Mouse (Mus musculus) heart, embryonic 10.5 days (tissue): ENCODE results near the gene Pcyox1. TPM values are rescaled to one million over a fixed set of nuclear protein-coding genes. Genes with fewer than 3 reads are reported as not detected.

Experiments used
- DNase-seq: peaks from one replicate; pipeline ENCODE4 v3.0.0-alpha.2; 2017; ENCODE audit warnings: low spot score
- H3K27ac ChIP-seq: fragments of 300-500 bp; sonication (generic); 2 replicates; pipeline ENCODE4 v1.5.1; 2016; ENCODE audit warnings: mild to moderate bottlenecking
- H3K27me3 ChIP-seq: fragments of 300-500 bp; sonication (generic); 2 replicates; pipeline ENCODE4 v1.6.1; 2016; ENCODE audit warnings: mild to moderate bottlenecking; ENCODE audit not compliant: poor library complexity, insufficient read depth, severe bottlenecking
- H3K36me3 ChIP-seq: fragments of 300-500 bp; sonication (generic); 2 replicates; pipeline ENCODE4 v1.6.1; 2016; ENCODE audit warnings: mild to moderate bottlenecking, moderate library complexity
- H3K4me1 ChIP-seq: fragments of 300-500 bp; sonication (generic); 2 replicates; pipeline ENCODE4 v1.6.1; 2016; ENCODE audit warnings: mild to moderate bottlenecking
- H3K4me3 ChIP-seq: fragments of 300-500 bp; sonication (generic); 2 replicates; pipeline ENCODE4 v1.5.1; 2016; ENCODE audit warnings: mild to moderate bottlenecking, moderate library complexity
- H3K9me3 ChIP-seq: fragments of 300-500 bp; sonication (generic); 2 replicates; pipeline ENCODE4 v1.6.1; 2016; ENCODE audit warnings: mild to moderate bottlenecking, moderate library complexity
- WGBS: fragments of 180-500 bp; shearing (Covaris S2); methylation state at CpG from one replicate; pipeline ENCODE4 v1.1.7; 2016; 5-methylcytosine and 5-hydroxymethylcytosine counted together
- polyA plus RNA-seq: library from polyadenylated mRNA; unstranded; fragments of >200 nt; fragmentation: Nextera tagmentation; extraction: Ambion mirVana; gene quantifications from 2 replicates; pipeline ENCODE4 v1.2.1, GENCODE M21; 2016

The Pcyox1 gene
- 55.4 and 57.8 TPM in 2 replicates for polyA plus RNA-seq

DNA sequence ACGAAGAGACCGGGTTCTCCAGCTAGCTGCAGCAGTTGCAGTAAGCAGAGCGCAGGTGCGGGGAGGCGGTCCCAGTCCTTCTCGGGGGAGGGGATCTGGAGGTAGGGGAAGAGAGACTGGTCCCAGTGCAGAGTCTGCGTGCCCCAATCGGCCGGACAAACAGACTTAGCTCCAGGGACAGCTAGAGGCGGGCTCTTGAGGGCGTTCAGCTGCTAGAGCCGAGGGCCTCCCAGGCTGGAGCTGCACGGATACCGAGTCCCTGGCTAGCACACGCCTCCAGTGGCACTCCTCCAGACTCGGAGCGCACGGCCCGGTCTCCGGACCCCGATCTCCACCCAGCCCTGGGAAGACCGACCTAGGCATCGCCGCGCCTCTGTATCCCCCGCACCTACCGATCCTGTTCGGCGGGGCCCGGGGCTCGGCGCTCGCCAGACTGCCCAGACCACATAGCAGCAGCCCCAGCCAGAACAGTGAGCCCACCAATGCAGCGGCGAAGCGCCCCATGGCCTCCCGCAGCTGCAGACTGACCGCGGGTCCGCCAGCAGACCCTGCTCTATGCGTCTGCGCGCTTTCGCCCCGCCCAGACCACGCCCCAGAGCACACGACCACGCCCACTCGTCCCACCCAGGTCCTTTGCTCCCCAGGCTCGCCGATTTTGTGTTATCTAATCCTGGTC lies at the start of gene Pcyox1:
Gene Pcyox1 (minus strand): TSS at position 574 of the 676 bp plus-strand sequence.
- WGBS, result under 1% methylated on average over 49 of the region's 51 CpGs
- H3K36me3 ChIP-seq, result peaks cover 13% of the 10 kb centered on the region

DNA sequence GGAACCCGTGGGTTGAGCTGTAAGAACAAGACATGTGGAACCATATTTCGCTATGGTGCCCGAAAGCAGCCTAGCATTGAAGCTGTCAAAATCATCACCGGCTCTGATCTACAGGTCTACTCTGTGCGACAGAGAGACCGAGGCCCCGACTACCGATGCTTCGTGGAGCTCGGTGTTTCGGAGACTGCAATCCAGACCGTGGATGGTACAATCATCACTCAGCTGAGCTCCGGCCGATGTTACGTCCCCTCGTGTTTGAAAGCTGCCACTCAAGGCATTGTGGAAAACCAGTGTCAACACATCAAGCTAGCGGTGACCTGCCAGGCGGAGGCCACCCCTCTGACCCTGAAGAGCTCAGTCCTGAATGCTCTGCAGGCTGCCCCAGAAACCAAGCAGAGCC lies 48.6 kb upstream of the Pcyox1 start:
- Histone ChIP-seq H3K27me3 (no peaks in the 10 kb centered on the region), H3K4me3 (no peak overlapping the region), H3K36me3 (peaks cover 57% of the 10 kb centered on the region), H3K9me3 (no peaks in the 10 kb centered on the region), H3K4me1 (no peaks in the 10 kb centered on the region), H3K27ac (no peak overlapping the region)
- peak; percentile 68 for DNase-seq
- WGBS, result 88% methylated on average over 18 of the region's 18 CpGs

More for the DNA sequence above, at the start of gene Pcyox1:
- peak; percentile 94 for DNase-seq
- no peaks in the 10 kb centered on the region for H3K27me3 ChIP-seq
- H3K9me3 ChIP-seq, result no peaks in the 10 kb centered on the region
- H3K4me1 ChIP-seq, result peaks cover 38% of the 10 kb centered on the region
- peak within 1 kb of the TSS; percentile 93 for H3K4me3 ChIP-seq
- H3K27ac ChIP-seq, result peak within 1 kb of the TSS; percentile 93

DNA sequence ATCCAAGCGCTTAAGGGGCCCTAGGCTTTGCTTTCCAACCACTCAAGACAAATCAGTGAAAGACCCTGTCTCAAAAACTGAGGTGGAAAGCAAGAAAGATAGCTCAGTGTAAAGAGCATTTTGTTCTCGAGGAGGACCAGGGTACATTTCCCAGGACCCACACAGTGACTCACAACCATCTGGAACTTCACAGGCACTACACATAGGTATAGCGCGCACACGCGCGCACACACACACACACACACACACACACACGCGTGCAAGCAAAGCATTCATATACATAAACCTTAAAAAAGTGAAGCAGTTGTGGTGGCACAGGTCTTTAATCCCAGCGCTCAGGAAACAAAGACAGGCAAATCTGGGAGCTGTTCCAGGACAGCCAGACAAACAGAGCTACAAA lies 44.6 kb upstream of the Pcyox1 start:
- peaks cover 9% of the 10 kb centered on the region; the same call in 1 of the 2 replicates for H3K4me1 ChIP-seq
- no peak overlapping the region for H3K4me3 ChIP-seq
- no peak overlapping the region for H3K27ac ChIP-seq
- H3K36me3 ChIP-seq, result peaks cover 29% of the 10 kb centered on the region
- H3K9me3 ChIP-seq, result no peaks in the 10 kb centered on the region
- WGBS, result 94% methylated on average over 10 of the region's 10 CpGs
- H3K27me3 ChIP-seq, result no peaks in the 10 kb centered on the region
- DNase-seq, result peak; percentile 61

- peaks cover 9% of the 10 kb centered on the region; the same call in 1 of the 2 replicates for H3K4me1 ChIP-seq
- H3K27ac ChIP-seq, result peak overlapping the region; percentile 99; the same call in 1 of the 2 replicates
- DNase-seq, result peak; percentile 57
- WGBS, result 91% methylated on average over 1 of the region's 1 CpGs
- H3K4me3 ChIP-seq, result peak overlapping the region; percentile 90
- peaks cover 30% of the 10 kb centered on the region for H3K36me3 ChIP-seq
- H3K9me3 ChIP-seq, result no peaks in the 10 kb centered on the region
- H3K27me3 ChIP-seq, result no peaks in the 10 kb centered on the region
Observed at GRCm38 (mm10) chr6:86439531-86439930, 42.6 kb upstream of the Pcyox1 start.

DNA sequence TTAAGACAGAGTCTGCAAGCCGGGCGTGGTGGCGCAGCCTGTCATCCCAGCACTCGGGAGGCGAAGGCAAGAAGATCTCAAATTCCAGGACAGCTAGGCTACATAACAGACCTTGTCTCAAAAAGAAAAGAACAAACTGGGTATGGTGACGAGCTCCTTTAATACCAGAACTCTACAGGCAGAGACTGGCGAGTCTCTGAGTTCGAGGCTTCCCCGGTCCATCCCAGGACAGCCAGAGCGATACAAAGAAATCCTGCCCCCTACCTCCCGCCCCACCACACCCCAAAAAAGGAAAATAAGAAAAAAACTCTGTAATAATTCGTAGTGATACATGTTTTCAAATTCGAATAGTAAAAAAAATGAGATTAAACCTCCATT lies 42.2 kb upstream of the Pcyox1 start:
- 4% methylated on average over 13 of the region's 13 CpGs for WGBS

GRCm38 (mm10) chr6:86438272-86439118 lies 41.5 kb upstream of the Pcyox1 start, which contains the start of gene C87436:
C87436 (plus strand) TSS chr6:86438374.
- DNase-seq, result peak; percentile 98
- H3K27me3 ChIP-seq, result no peaks in the 10 kb centered on the region
- under 1% methylated on average over 59 of the region's 59 CpGs for WGBS
- peak within 1 kb of the TSS; percentile 99 for H3K27ac ChIP-seq
- peak within 1 kb of the TSS; percentile 90 for H3K4me3 ChIP-seq
- H3K4me1 ChIP-seq, result peaks cover 9% of the 10 kb centered on the region; the same call in 1 of the 2 replicates
- no peaks in the 10 kb centered on the region for H3K9me3 ChIP-seq
- H3K36me3 ChIP-seq, result peaks cover 29% of the 10 kb centered on the region

More for the DNA sequence above, 42.2 kb upstream of the Pcyox1 start:
- Histone ChIP-seq H3K4me3 (peak overlapping the region; percentile 90), H3K27ac (peak overlapping the region; percentile 99), H3K9me3 (no peaks in the 10 kb centered on the region), H3K36me3 (peaks cover 30% of the 10 kb centered on the region), H3K27me3 (no peaks in the 10 kb centered on the region), H3K4me1 (peaks cover 9% of the 10 kb centered on the region; the same call in 1 of the 2 replicates)
- peak; percentile 71 for DNase-seq

- DNase-seq, result peak; percentile 83
- peak overlapping the region; percentile 90 for H3K4me3 ChIP-seq
- H3K4me1 ChIP-seq, result peaks cover 9% of the 10 kb centered on the region; the same call in 1 of the 2 replicates
- H3K9me3 ChIP-seq, result no peaks in the 10 kb centered on the region
- H3K27ac ChIP-seq, result peak overlapping the region; percentile 99
- no peaks in the 10 kb centered on the region for H3K27me3 ChIP-seq
- H3K36me3 ChIP-seq, result peaks cover 36% of the 10 kb centered on the region
- 4% methylated on average over 14 of the region's 14 CpGs for WGBS
Observed at GRCm38 (mm10) chr6:86437711-86438110, 40.8 kb upstream of the Pcyox1 start.

GRCm38 (mm10) chr6:86433696-86434095 lies 36.7 kb upstream of the Pcyox1 start:
- H3K9me3 ChIP-seq, result no peaks in the 10 kb centered on the region
- H3K4me1 ChIP-seq, result no peaks in the 10 kb centered on the region
- no peak for DNase-seq
- no peaks in the 10 kb centered on the region for H3K27me3 ChIP-seq
- H3K27ac ChIP-seq, result no peak overlapping the region
- 89% methylated on average over 1 of the region's 1 CpGs for whole genome bisulfite sequencing
- peaks cover 68% of the 10 kb centered on the region for H3K36me3 ChIP-seq
- H3K4me3 ChIP-seq, result no peak overlapping the region

DNA sequence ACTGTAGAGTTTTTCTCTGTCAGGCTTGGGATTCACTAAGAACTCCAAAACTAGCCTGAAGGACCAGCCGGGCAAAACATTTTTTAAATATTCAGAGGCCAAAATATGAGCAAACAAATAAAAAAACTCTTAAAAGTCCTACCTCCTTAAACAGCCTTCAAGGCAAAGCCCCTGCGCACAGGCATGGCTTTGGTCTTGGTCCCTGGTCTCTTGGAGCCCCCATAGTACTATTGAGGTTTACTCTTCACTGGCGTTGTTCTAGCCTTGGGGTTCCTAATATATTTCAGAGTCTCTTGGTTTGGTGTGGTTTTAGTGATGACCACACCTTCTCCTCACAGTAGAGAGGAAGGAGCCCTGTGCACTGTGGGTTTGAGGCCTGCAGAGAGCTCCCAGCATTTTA lies 34.6 kb upstream of the Pcyox1 start:
- Histone ChIP-seq H3K27ac (no peak overlapping the region), H3K4me1 (no peaks in the 10 kb centered on the region), H3K9me3 (no peaks in the 10 kb centered on the region), H3K4me3 (no peak overlapping the region), H3K36me3 (peaks cover 90% of the 10 kb centered on the region), H3K27me3 (no peaks in the 10 kb centered on the region)
- DNase-seq, result no peak
- WGBS, result 96% methylated on average over 3 of the region's 3 CpGs

GRCm38 (mm10) chr6:86426358-86426757 lies 29.4 kb upstream of the Pcyox1 start, which contains the start of gene Gm44790:
Gm44790 (plus strand) TSS chr6:86426658.
- no peaks in the 10 kb centered on the region for H3K4me1 ChIP-seq
- H3K9me3 ChIP-seq, result no peaks in the 10 kb centered on the region
- H3K27me3 ChIP-seq, result no peaks in the 10 kb centered on the region
- DNase-seq, result no peak
- H3K4me3 ChIP-seq, result no peak within 1 kb of the TSS
- WGBS, result 96% methylated on average over 1 of the region's 1 CpGs
- peaks cover 86% of the 10 kb centered on the region for H3K36me3 ChIP-seq
- no peak within 1 kb of the TSS for H3K27ac ChIP-seq

DNA sequence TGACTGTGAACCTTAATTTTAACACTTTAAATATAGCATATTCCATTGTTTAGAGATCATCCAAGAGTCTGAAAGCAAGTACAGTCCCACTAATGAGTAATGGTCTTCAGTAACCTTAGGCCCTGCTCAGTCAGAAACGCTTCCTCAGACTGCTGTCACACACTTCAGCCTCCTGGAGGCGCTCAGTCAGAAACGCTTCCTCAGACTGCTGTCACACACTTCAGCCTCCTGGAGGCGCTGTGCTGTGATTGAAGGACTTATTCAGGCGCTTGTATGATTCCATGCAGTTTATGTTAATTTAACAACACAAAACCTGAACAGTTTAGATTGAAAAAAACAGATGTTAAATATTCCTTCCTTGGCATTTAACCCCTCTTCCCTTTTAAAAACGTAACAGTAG lies 23.5 kb upstream of the Pcyox1 start:
- no peaks in the 10 kb centered on the region for H3K4me1 ChIP-seq
- H3K4me3 ChIP-seq, result no peak overlapping the region
- peaks cover 88% of the 10 kb centered on the region for H3K36me3 ChIP-seq
- DNase-seq, result no peak
- no peaks in the 10 kb centered on the region for H3K27me3 ChIP-seq
- no peak overlapping the region for H3K27ac ChIP-seq
- WGBS, result 77% methylated on average over 6 of the region's 6 CpGs
- H3K9me3 ChIP-seq, result no peaks in the 10 kb centered on the region

GRCm38 (mm10) chr6:86419239-86419638 lies 22.3 kb upstream of the Pcyox1 start:
- no peaks in the 10 kb centered on the region for H3K9me3 ChIP-seq
- H3K36me3 ChIP-seq, result peaks cover 82% of the 10 kb centered on the region
- 91% methylated on average over 3 of the region's 3 CpGs for WGBS
- no peak overlapping the region for H3K4me3 ChIP-seq
- H3K4me1 ChIP-seq, result no peaks in the 10 kb centered on the region
- H3K27ac ChIP-seq, result no peak overlapping the region
- H3K27me3 ChIP-seq, result no peaks in the 10 kb centered on the region
- DNase-seq, result no peak

DNA sequence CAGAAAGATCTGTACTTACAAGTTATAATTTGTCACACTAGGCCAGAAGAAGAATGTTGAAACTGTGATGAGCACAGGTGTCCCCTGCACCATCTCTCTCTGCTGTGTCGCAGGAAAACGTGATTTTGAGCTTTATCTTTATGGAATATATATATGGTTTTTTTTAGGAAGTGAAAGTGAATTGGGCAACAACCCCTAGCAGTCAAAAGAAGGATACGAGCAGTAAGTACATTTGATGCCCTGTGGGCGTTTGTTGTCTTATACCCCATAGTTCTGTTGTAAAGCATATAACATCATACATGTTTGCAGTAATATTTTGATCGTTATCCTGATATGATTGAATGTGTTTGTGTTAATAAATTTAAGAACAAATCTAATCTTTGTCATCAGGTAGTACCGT lies 21.8 kb upstream of the Pcyox1 start:
- Histone ChIP-seq H3K27me3 (no peaks in the 10 kb centered on the region), H3K4me1 (no peaks in the 10 kb centered on the region), H3K36me3 (peaks cover 84% of the 10 kb centered on the region), H3K27ac (no peak overlapping the region), H3K9me3 (no peaks in the 10 kb centered on the region), H3K4me3 (no peak overlapping the region)
- WGBS, result 91% methylated on average over 6 of the region's 6 CpGs
- DNase-seq, result no peak
